ENCODE assay signal across 24 mouse cellular contexts in genomic region chr12:95392821-95393220, GRCm38 (mm10).
A peak's percentile ranks its signal among the peaks of the same experiment; 100 is the strongest.
DNase-seq lines count a peak whose midpoint lies in the region; ATAC-seq and TF ChIP-seq lines count a peak whose summit lies in the region.
"Had no signal": no experiment of that assay in that cellular context is flagged by ENCODE, and none has a peak within 500 bp of the region (broad histone marks: within the 10 kb centered on the region; RNA-seq: fewer than 3 reads in every experiment).

No protein-coding gene starts in this region.

- WGBS in forebrain, embryonic 11.5 days, result 64% methylated on average over 1 of the region's 1 CpGs
- 84% methylated on average over 1 of the region's 1 CpGs for WGBS in forebrain, embryonic 10.5 days
- WGBS in limb, embryonic 14.5 days, result 53% methylated on average over 1 of the region's 1 CpGs
- WGBS in limb, embryonic 10.5 days, result 65% methylated on average over 1 of the region's 1 CpGs
- 40% methylated on average over 1 of the region's 1 CpGs for WGBS in forebrain, postnatal 0 days
- 74% methylated on average over 1 of the region's 1 CpGs for WGBS in liver, postnatal 0 days (ENCODE audit: insufficient replicate concordance)

- no peak overlapping the region for H3K4me2 ChIP-seq in forebrain, embryonic 11.5 days (ENCODE audit: low read depth, low read length, severe bottlenecking)
- H3K4me2 ChIP-seq in limb, embryonic 14.5 days (replicated peaks; ENCODE audit: low read depth, low read length, severe bottlenecking), result no peak overlapping the region
- H3K4me2 ChIP-seq in forebrain, postnatal 0 days (ENCODE audit: low read depth), result no peak overlapping the region
- H3K4me2 ChIP-seq in liver, postnatal 0 days (ENCODE audit: low read depth, low read length), result no peak overlapping the region
- H3K4me2 ChIP-seq: heart, embryonic 13.5 days; hindbrain, embryonic 15.5 days; liver, embryonic 12.5 days; stomach, embryonic 15.5 days had no signal

- H3K4me3 ChIP-seq in forebrain, embryonic 11.5 days (ENCODE audit: low read depth, low read length), result no peak overlapping the region
- no peak overlapping the region for H3K4me3 ChIP-seq in forebrain, embryonic 10.5 days
- no peak overlapping the region for H3K4me3 ChIP-seq in limb, embryonic 14.5 days (replicated peaks; ENCODE audit: low read length)
- no peak overlapping the region for H3K4me3 ChIP-seq in limb, embryonic 10.5 days
- H3K4me3 ChIP-seq in forebrain, postnatal 0 days (ENCODE audit: low read depth, low read length), result no peak overlapping the region
- no peak overlapping the region for H3K4me3 ChIP-seq in liver, postnatal 0 days (ENCODE audit: low read depth, low read length)
- H3K4me3 ChIP-seq: heart, embryonic 13.5 days; hindbrain, embryonic 15.5 days; layer of hippocampus, adult 2 months; liver, embryonic 12.5 days; stomach, embryonic 15.5 days had no signal

- H3K27me3 ChIP-seq in forebrain, embryonic 11.5 days (ENCODE audit: control insufficient read depth, insufficient read depth, low read length), result no peaks in the 10 kb centered on the region
- H3K27me3 ChIP-seq in forebrain, embryonic 10.5 days (ENCODE audit: poor library complexity, severe bottlenecking), result no peaks in the 10 kb centered on the region
- no peaks in the 10 kb centered on the region for H3K27me3 ChIP-seq in limb, embryonic 14.5 days (ENCODE audit: control insufficient read depth, insufficient read depth, low read length)
- H3K27me3 ChIP-seq in limb, embryonic 10.5 days (ENCODE audit: low read depth, poor library complexity, severe bottlenecking), result no peaks in the 10 kb centered on the region
- no peaks in the 10 kb centered on the region for H3K27me3 ChIP-seq in forebrain, postnatal 0 days (ENCODE audit: insufficient read depth, low read length)
- no peaks in the 10 kb centered on the region for H3K27me3 ChIP-seq in liver, postnatal 0 days (ENCODE audit: insufficient read depth, low read length)
- H3K27me3 ChIP-seq: heart, embryonic 13.5 days; hindbrain, embryonic 15.5 days; liver, embryonic 12.5 days; stomach, embryonic 15.5 days had no signal

- no peak for TF ChIP-seq EP300 in liver, postnatal 0 days (IDR thresholded peaks at IDR 0.05; ENCODE audit: low read depth)

- ATAC-seq in forebrain, embryonic 11.5 days (replicated peaks; ENCODE audit: low FRiP score), result 0 out of 2 replicates have a peak, but pooled peaks have one; percentile 46
- peak; percentile 37; the same call in 1 of the 2 replicates for ATAC-seq in limb, embryonic 14.5 days (ENCODE audit: low FRiP score, low read depth)
- ATAC-seq in forebrain, postnatal 0 days, result peak; percentile 42; the same call in 1 of the 2 replicates
- ATAC-seq in liver, postnatal 0 days, result no peak
- ATAC-seq: liver, embryonic 12.5 days had no signal

- no peaks in the 10 kb centered on the region for H3K36me3 ChIP-seq in forebrain, embryonic 11.5 days (ENCODE audit: control insufficient read depth, insufficient read depth, low read length)
- H3K36me3 ChIP-seq in forebrain, embryonic 10.5 days (replicated peaks), result no peaks in the 10 kb centered on the region
- H3K36me3 ChIP-seq in limb, embryonic 14.5 days (ENCODE audit: control insufficient read depth, insufficient read depth, low read length), result no peaks in the 10 kb centered on the region
- H3K36me3 ChIP-seq in limb, embryonic 10.5 days, result no peaks in the 10 kb centered on the region
- H3K36me3 ChIP-seq in forebrain, postnatal 0 days (ENCODE audit: insufficient read depth), result no peaks in the 10 kb centered on the region
- H3K36me3 ChIP-seq in liver, postnatal 0 days (replicated peaks; ENCODE audit: insufficient read depth, low read length), result no peaks in the 10 kb centered on the region
- H3K36me3 ChIP-seq: heart, embryonic 13.5 days; hindbrain, embryonic 15.5 days; liver, embryonic 12.5 days; stomach, embryonic 15.5 days had no signal

- DNase-seq in forebrain, embryonic 11.5 days (ENCODE audit: low spot score), result no peak
- no peak for DNase-seq in forebrain, embryonic 10.5 days (ENCODE audit: extremely low spot score, low spot score)
- no peak for DNase-seq in limb, embryonic 14.5 days (ENCODE audit: low spot score)
- no peak for DNase-seq in limb, embryonic 10.5 days (ENCODE audit: low spot score)
- peak; percentile 84 for DNase-seq in brain, embryonic 14.5 days (ENCODE audit: low read depth)
- DNase-seq in forebrain, postnatal 0 days, result peak; percentile 35
- no peak for DNase-seq in adrenal gland, postnatal 4 days (ENCODE audit: low spot score in 2 of 2)
- no peak for DNase-seq in liver, postnatal 0 days
- DNase-seq: adrenal gland, postnatal 10 days; cerebellum, adult 9-11 months; gastrocnemius, postnatal 25 days; heart, adult 18-20 months; heart, postnatal 14 days; kidney, adult 2 months; kidney, postnatal 10 days; left cerebral cortex, postnatal 4 days; lung, adult 2 months; lung, postnatal 14 days; thymus, postnatal 25 days had no signal

- no peaks in the 10 kb centered on the region for H3K9me3 ChIP-seq in forebrain, embryonic 11.5 days (ENCODE audit: control insufficient read depth, low read length)
- H3K9me3 ChIP-seq in forebrain, embryonic 10.5 days, result no peaks in the 10 kb centered on the region
- H3K9me3 ChIP-seq in limb, embryonic 14.5 days (ENCODE audit: control insufficient read depth, low read length), result no peaks in the 10 kb centered on the region
- no peaks in the 10 kb centered on the region for H3K9me3 ChIP-seq in limb, embryonic 10.5 days (replicated peaks)
- no peaks in the 10 kb centered on the region for H3K9me3 ChIP-seq in forebrain, postnatal 0 days (ENCODE audit: low read length)
- H3K9me3 ChIP-seq in liver, postnatal 0 days (ENCODE audit: low read length), result no peaks in the 10 kb centered on the region
- H3K9me3 ChIP-seq: heart, embryonic 13.5 days; hindbrain, embryonic 15.5 days; liver, embryonic 12.5 days; stomach, embryonic 15.5 days had no signal

- TF ChIP-seq CTCF in brain, embryonic 14.5 days (IDR thresholded peaks at IDR 0.05; ENCODE audit: borderline replicate concordance, extremely low read depth, insufficient read depth, insufficient read length), result no peak
- TF ChIP-seq CTCF in forebrain, postnatal 0 days (IDR thresholded peaks at IDR 0.05; ENCODE audit: low read depth), result no peak
- no peak for TF ChIP-seq CTCF in liver, postnatal 0 days (IDR thresholded peaks at IDR 0.05; ENCODE audit: low read depth)

- TF ChIP-seq POLR2A in limb, embryonic 14.5 days (IDR thresholded peaks at IDR 0.05; ENCODE audit: borderline replicate concordance, extremely low read depth, insufficient read depth, insufficient read length), result no peak
- TF ChIP-seq POLR2A in brain, embryonic 14.5 days (IDR thresholded peaks at IDR 0.05; ENCODE audit: borderline replicate concordance, extremely low read depth, insufficient read depth, insufficient read length, poor library complexity, severe bottlenecking), result no peak

- no peak overlapping the region for H3K27ac ChIP-seq in forebrain, embryonic 11.5 days (ENCODE audit: low read depth, low read length)
- no peak overlapping the region for H3K27ac ChIP-seq in forebrain, embryonic 10.5 days
- no peak overlapping the region for H3K27ac ChIP-seq in limb, embryonic 14.5 days (replicated peaks; ENCODE audit: low read depth, low read length)
- H3K27ac ChIP-seq in limb, embryonic 10.5 days, result no peak overlapping the region
- no peak overlapping the region for H3K27ac ChIP-seq in forebrain, postnatal 0 days (ENCODE audit: low read depth, low read length)
- no peak overlapping the region for H3K27ac ChIP-seq in liver, postnatal 0 days (ENCODE audit: low read depth)
- H3K27ac ChIP-seq: heart, embryonic 13.5 days; hindbrain, embryonic 15.5 days; layer of hippocampus, adult 2 months; liver, embryonic 12.5 days; stomach, embryonic 15.5 days had no signal

- H3K9ac ChIP-seq in forebrain, embryonic 11.5 days (ENCODE audit: low read length), result no peak overlapping the region
- H3K9ac ChIP-seq in limb, embryonic 14.5 days (ENCODE audit: low read depth, low read length, severe bottlenecking), result no peak overlapping the region
- no peak overlapping the region for H3K9ac ChIP-seq in forebrain, postnatal 0 days
- no peak overlapping the region for H3K9ac ChIP-seq in liver, postnatal 0 days (replicated peaks)
- H3K9ac ChIP-seq: heart, embryonic 13.5 days; hindbrain, embryonic 15.5 days; liver, embryonic 12.5 days; stomach, embryonic 15.5 days had no signal

- no peaks in the 10 kb centered on the region for H3K4me1 ChIP-seq in forebrain, embryonic 11.5 days (replicated peaks; ENCODE audit: control insufficient read depth, insufficient read depth, low read length)
- H3K4me1 ChIP-seq in forebrain, embryonic 10.5 days, result no peaks in the 10 kb centered on the region
- H3K4me1 ChIP-seq in limb, embryonic 14.5 days (ENCODE audit: control insufficient read depth, insufficient read depth, low read length), result no peaks in the 10 kb centered on the region
- H3K4me1 ChIP-seq in limb, embryonic 10.5 days, result no peaks in the 10 kb centered on the region
- no peaks in the 10 kb centered on the region for H3K4me1 ChIP-seq in forebrain, postnatal 0 days (ENCODE audit: insufficient read depth)
- no peaks in the 10 kb centered on the region for H3K4me1 ChIP-seq in liver, postnatal 0 days (ENCODE audit: insufficient read depth)
- H3K4me1 ChIP-seq: heart, embryonic 13.5 days; hindbrain, embryonic 15.5 days; liver, embryonic 12.5 days; stomach, embryonic 15.5 days had no signal

Comparison
In these comparisons a context has a peak if more than half of its experiments do, and no peak if none do; other contexts are left out.
1. DNase-seq: peak in brain, embryonic 14.5 days (single experiment) and forebrain, postnatal 0 days (single experiment); none in forebrain, embryonic 11.5 days (single experiment), forebrain, embryonic 10.5 days (single experiment), limb, embryonic 14.5 days (single experiment), limb, embryonic 10.5 days (single experiment), adrenal gland, postnatal 4 days (0 of 2) and liver, postnatal 0 days (single experiment).